Mouse (Mus musculus) ovary, adult 18-20 months (tissue): ENCODE measurements around the gene Fgfbp3.
"Not testable (repeated sequence)": the region's sequence is repeated elsewhere in the genome, so short reads cannot be mapped to it uniquely, and the experiment has no call there.

Source experiments
- DNase-seq: peaks from one replicate; pipeline ENCODE4 v3.0.0; 2022; ENCODE audit warnings: low spot score, mixed read lengths

Fgfbp3 gene

GRCm38 (mm10) chr19:36910424-36911045 lies 8.9 kb downstream of the Fgfbp3 start:
- DNase-seq: no peak

DNA sequence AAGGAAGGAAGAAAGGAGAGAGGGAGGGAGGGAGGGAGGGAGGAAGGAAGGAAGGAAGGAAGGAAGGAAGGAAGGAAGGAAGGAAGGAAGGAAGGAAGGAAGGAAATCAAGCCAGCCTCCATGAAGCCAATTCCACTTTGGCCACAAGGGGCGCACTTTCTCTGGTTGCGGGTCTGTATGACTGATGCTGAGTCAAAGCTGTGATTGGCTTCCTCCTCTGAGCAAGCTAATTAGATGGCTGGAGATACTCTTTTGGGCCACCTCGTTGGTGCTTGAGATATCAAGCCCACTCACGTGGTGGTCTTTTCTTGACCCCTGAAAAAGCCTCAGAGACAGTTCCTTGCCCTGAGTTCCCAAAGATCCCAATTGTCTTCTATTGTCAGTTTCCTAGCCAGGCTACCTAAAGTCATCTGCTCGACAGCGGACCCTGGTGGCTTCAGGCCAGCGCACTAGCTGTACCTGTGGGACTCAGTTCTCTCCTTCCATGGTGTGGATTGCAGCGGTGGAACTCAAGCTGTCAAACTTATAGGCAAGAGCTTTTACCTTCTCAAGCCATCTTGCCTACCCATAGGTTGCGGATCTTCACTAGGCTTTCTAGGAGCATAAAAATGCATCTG lies 9.6 kb downstream of the Fgfbp3 start:
- no peak for DNase-seq

GRCm38 (mm10) chr19:36909150-36909549 lies 10.3 kb downstream of the Fgfbp3 start:
- no peak for DNase-seq

- no peak for DNase-seq
These were observed 15.0 kb downstream of the Fgfbp3 start for GRCm38 (mm10) chr19:36904211-36905007.

GRCm38 (mm10) chr19:36903377-36903776 lies 16.0 kb downstream of the Fgfbp3 start:
- no peak for DNase-seq

GRCm38 (mm10) chr19:36897778-36898177 lies 21.6 kb downstream of the Fgfbp3 start:
- DNase-seq: no peak

- no peak for DNase-seq
These were observed 22.4 kb downstream of the Fgfbp3 start for GRCm38 (mm10) chr19:36896791-36897569.

DNA sequence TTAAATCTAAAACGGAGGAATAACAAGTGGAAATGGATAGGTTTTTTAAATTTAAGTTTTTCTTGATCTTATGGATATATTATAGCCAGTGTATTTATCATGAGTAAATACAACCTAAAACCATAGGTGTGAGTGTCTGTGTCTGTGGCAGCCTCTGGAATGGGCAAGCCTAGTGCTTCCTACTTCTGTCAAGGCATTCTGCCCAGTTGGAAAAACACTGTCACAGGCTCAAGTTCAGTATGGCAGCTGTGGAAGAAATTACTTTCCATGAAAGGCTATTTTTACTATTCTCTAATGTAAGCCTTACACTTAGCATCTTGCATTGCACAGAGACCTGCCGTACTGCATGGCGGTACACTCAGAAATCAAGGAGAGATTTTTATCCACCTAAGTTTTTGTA lies 27.7 kb downstream of the Fgfbp3 start:
- DNase-seq: no peak

GRCm38 (mm10) chr19:36887706-36888105 lies 31.7 kb downstream of the Fgfbp3 start:
- DNase-seq: no peak

DNA sequence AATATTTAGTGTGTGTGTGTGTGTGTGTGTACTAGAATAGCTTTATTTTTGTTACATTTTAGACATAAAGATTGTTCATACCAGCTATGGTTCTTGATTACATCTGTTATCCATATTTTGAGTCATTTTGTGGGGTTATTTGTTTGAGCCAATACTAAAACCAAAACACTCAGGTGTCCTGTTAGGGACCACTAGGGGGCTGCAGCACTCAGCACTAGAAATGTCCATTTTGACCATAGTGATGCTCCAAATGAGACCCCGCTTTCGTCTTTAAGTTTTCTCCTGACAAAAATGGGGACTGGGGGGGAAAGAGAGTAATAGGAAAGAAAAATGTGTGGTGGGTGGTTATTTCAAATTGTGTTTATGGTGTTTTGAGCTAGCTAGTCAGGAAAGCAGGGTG lies 33.1 kb downstream of the Fgfbp3 start:
- no peak for DNase-seq

- no peak for DNase-seq
These were observed 36.3 kb downstream of the Fgfbp3 start for GRCm38 (mm10) chr19:36883119-36883518.

DNA sequence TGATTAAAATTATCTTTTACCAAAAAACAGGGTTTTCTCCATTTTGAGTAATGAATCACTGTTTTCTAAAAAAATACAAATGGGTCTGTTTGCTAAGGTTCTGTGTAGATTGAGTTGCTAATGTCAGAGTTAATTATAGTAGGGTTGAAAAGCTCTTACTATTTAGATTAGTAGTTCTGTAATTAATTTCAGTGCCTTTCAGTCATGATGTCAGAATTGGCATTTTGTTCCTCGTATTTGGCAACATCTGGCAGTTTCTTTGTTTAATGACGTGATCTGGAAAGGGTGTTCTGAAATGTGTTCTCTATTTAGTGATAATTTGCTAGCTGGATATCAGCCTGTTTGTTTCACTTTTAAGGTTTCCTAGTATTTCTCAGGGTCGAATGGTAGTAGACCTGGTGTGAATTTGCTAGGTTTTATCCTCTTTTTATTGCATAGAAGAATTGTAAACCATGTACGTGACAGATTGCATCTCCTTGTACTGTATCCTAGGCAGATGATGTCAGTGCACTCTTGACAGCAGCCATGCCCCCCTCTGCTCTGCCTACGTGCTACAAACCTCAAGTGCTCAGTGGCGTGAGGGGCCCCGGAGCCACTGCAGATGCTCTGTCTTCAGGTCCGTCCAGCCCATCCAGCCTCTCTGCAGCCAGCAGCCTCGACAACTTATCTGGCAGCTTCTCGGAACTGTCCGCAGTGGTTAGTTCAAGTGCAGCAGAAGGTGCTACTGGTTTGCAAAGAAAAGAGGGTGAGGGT lies 40.5 kb downstream of the Fgfbp3 start:
- no peak for DNase-seq

GRCm38 (mm10) chr19:36877329-36877728 lies 42.1 kb downstream of the Fgfbp3 start:
- DNase-seq: no peak

- DNase-seq: no peak
These were observed 44.8 kb downstream of the Fgfbp3 start for GRCm38 (mm10) chr19:36874651-36875050.

DNA sequence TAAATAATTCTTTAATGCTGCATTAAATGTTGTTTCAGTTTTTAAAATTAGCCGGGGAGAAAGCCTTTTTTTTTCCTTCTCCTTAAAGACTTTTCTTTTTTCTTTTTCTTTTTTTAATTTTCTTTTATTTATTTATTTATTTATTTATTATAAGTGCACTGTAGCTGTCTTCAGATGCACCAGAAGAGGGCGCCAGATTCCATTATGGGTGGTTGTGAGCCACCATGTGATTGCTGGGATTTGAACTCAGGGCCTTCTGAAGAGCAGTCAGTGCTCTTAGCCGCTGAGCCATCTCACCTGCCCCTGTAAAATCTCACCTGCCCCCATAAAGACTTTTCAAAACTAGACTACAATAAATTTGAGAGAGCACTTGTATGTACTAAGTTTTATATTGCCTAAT lies 50.7 kb downstream of the Fgfbp3 start:
- not testable (repeated sequence) for DNase-seq
